Mouse (Mus musculus) liver, embryonic 13.5 days (tissue): Measurements from ENCODE around the gene Rassf5. TPM values are rescaled to one million over a fixed set of nuclear protein-coding genes. Genes with fewer than 3 reads are reported as not detected.

ENCODE experiments used
- ATAC-seq: fragments of 200-750 bp; cut with Nextera tagmentation; 2 replicates; pipeline ENCODE4 v1.8.0; 2017; ENCODE audit warnings: low read depth, mild to moderate bottlenecking, moderate number of reproducible peaks, moderate library complexity
- DNase-seq: peaks from one replicate; pipeline ENCODE4 v3.0.0; 2022
- H3K27ac ChIP-seq: fragments of 300-500 bp; sonication (generic); 2 replicates; pipeline ENCODE4 v1.5.1; 2015; ENCODE audit warnings: moderate library complexity, mild to moderate bottlenecking, inconsistent platforms
- H3K27me3 ChIP-seq: fragments of 300-500 bp; sonication (generic); 2 replicates; pipeline ENCODE4 v1.6.1; 2015; ENCODE audit warnings: mild to moderate bottlenecking, inconsistent platforms
- H3K36me3 ChIP-seq: fragments of 300-500 bp; sonication (generic); 2 replicates; pipeline ENCODE4 v1.6.1; 2015; ENCODE audit warnings: mild to moderate bottlenecking, inconsistent platforms
- H3K4me1 ChIP-seq: fragments of 300-500 bp; sonication (generic); replicated peaks from 2 replicates; pipeline ENCODE4 v1.6.1; 2015; ENCODE audit warnings: inconsistent platforms
- H3K4me2 ChIP-seq: fragments of 300-500 bp; sonication (generic); 2 replicates; pipeline ENCODE4 v1.6.1; 2015; ENCODE audit warnings: inconsistent platforms, mild to moderate bottlenecking, moderate library complexity
- H3K4me3 ChIP-seq: fragments of 300-500 bp; sonication (generic); replicated peaks from 2 replicates; pipeline ENCODE4 v1.5.1; 2015; ENCODE audit warnings: mild to moderate bottlenecking, inconsistent platforms
- H3K9ac ChIP-seq: fragments of 300-500 bp; sonication (generic); 2 replicates; pipeline ENCODE4 v1.6.1; 2015; ENCODE audit warnings: mild to moderate bottlenecking, inconsistent platforms
- H3K9me3 ChIP-seq: fragments of 300-500 bp; sonication (generic); replicated peaks from 2 replicates; pipeline ENCODE4 v1.6.1; 2016; ENCODE audit warnings: inconsistent platforms
- WGBS: fragments of 180-500 bp; shearing (Covaris S2); methylation state at CpG from one replicate; pipeline ENCODE4 v1.1.7; 2015; ENCODE audit not compliant: insufficient replicate concordance; 5-methylcytosine and 5-hydroxymethylcytosine counted together
- polyA plus RNA-seq: library from polyadenylated mRNA; unstranded; fragments of >200 nt; fragmentation: Nextera tagmentation; extraction: Ambion mirVana; gene quantifications from 2 replicates; pipeline ENCODE4 v1.2.1, GENCODE M21; 2015

The Rassf5 gene
- 3.9 and 4.7 TPM in 2 replicates for polyA plus RNA-seq

GRCm38 (mm10) chr1:131245089-131245856 lies at the start of gene Rassf5:
Gene Rassf5, minus strand, starts transcription at chr1:131245258.
- Histone ChIP-seq H3K4me2 (peak within 1 kb of the TSS; percentile 69), H3K4me1 (peaks cover 37% of the 10 kb centered on the region), H3K27me3 (peaks cover 87% of the 10 kb centered on the region), H3K27ac (no peak within 1 kb of the TSS), H3K36me3 (no peaks in the 10 kb centered on the region), H3K9ac (peak within 1 kb of the TSS; percentile 54), H3K9me3 (no peaks in the 10 kb centered on the region), H3K4me3 (peak within 1 kb of the TSS; percentile 56)
- WGBS = under 1% methylated on average over 59 of the region's 60 CpGs
- peak; percentile 55 for ATAC-seq
- DNase-seq = no peak

GRCm38 (mm10) chr1:131293922-131294250 lies 48.8 kb upstream of the Rassf5 start:
- no peaks in the 10 kb centered on the region for H3K4me1 ChIP-seq
- no peak for ATAC-seq
- no peak overlapping the region for H3K9ac ChIP-seq
- no peak for DNase-seq
- H3K4me3 ChIP-seq = no peak overlapping the region
- no peaks in the 10 kb centered on the region for H3K9me3 ChIP-seq
- H3K4me2 ChIP-seq = no peak overlapping the region
- H3K36me3 ChIP-seq = peaks cover 34% of the 10 kb centered on the region
- no peaks in the 10 kb centered on the region for H3K27me3 ChIP-seq
- no peak overlapping the region for H3K27ac ChIP-seq
- WGBS = 78% methylated on average over 2 of the region's 2 CpGs

GRCm38 (mm10) chr1:131293221-131293921 lies 48.3 kb upstream of the Rassf5 start:
- no peak for DNase-seq
- Histone ChIP-seq H3K4me1 (no peaks in the 10 kb centered on the region), H3K27me3 (no peaks in the 10 kb centered on the region), H3K9me3 (no peaks in the 10 kb centered on the region), H3K27ac (no peak overlapping the region), H3K4me3 (no peak overlapping the region), H3K4me2 (no peak overlapping the region), H3K36me3 (peaks cover 32% of the 10 kb centered on the region), H3K9ac (no peak overlapping the region)
- 70% methylated on average over 4 of the region's 4 CpGs for WGBS
- ATAC-seq = no peak

GRCm38 (mm10) chr1:131290648-131291047 lies 45.6 kb upstream of the Rassf5 start:
- Histone ChIP-seq H3K9me3 (no peaks in the 10 kb centered on the region), H3K4me3 (no peak overlapping the region), H3K4me1 (peaks cover 6% of the 10 kb centered on the region; the same call in 1 of the 2 replicates), H3K4me2 (no peak overlapping the region), H3K27ac (no peak overlapping the region), H3K36me3 (peaks cover 16% of the 10 kb centered on the region), H3K9ac (no peak overlapping the region), H3K27me3 (no peaks in the 10 kb centered on the region)
- DNase-seq (no peak), ATAC-seq (no peak)
- 34% methylated on average over 2 of the region's 2 CpGs for WGBS

- no peak for ATAC-seq
- no peaks in the 10 kb centered on the region for H3K27me3 ChIP-seq
- no peak for DNase-seq
- 76% methylated on average over 6 of the region's 6 CpGs for WGBS
- no peak overlapping the region for H3K4me2 ChIP-seq
- no peak overlapping the region for H3K4me3 ChIP-seq
- H3K4me1 ChIP-seq = peaks cover 6% of the 10 kb centered on the region; the same call in 1 of the 2 replicates
- peaks cover 8% of the 10 kb centered on the region; the same call in 1 of the 2 replicates for H3K36me3 ChIP-seq
- no peaks in the 10 kb centered on the region for H3K9me3 ChIP-seq
- H3K27ac ChIP-seq = no peak overlapping the region
- no peak overlapping the region for H3K9ac ChIP-seq
These were observed 43.9 kb upstream of the Rassf5 start for GRCm38 (mm10) chr1:131288938-131289337.

GRCm38 (mm10) chr1:131287267-131287666 lies 42.2 kb upstream of the Rassf5 start:
- H3K27ac ChIP-seq = no peak overlapping the region
- no peak overlapping the region for H3K9ac ChIP-seq
- H3K4me1 ChIP-seq = peaks cover 6% of the 10 kb centered on the region; the same call in 1 of the 2 replicates
- H3K4me2 ChIP-seq = no peak overlapping the region
- H3K9me3 ChIP-seq = no peaks in the 10 kb centered on the region
- DNase-seq = no peak
- no peak for ATAC-seq
- peaks cover 6% of the 10 kb centered on the region; the same call in 1 of the 2 replicates for H3K36me3 ChIP-seq
- no peak overlapping the region for H3K4me3 ChIP-seq
- no peaks in the 10 kb centered on the region for H3K27me3 ChIP-seq
- 44% methylated on average over 2 of the region's 2 CpGs for WGBS

GRCm38 (mm10) chr1:131286803-131287202 lies 41.7 kb upstream of the Rassf5 start:
- no peak overlapping the region for H3K27ac ChIP-seq
- ATAC-seq = no peak
- no peak for DNase-seq

GRCm38 (mm10) chr1:131284616-131285015 lies 39.6 kb upstream of the Rassf5 start:
- H3K4me1 ChIP-seq = peaks cover 16% of the 10 kb centered on the region
- no peak for ATAC-seq
- H3K27ac ChIP-seq = no peak overlapping the region
- 60% methylated on average over 4 of the region's 4 CpGs for WGBS
- H3K9ac ChIP-seq = no peak overlapping the region
- no peak for DNase-seq
- H3K27me3 ChIP-seq = no peaks in the 10 kb centered on the region
- no peaks in the 10 kb centered on the region for H3K9me3 ChIP-seq
- peaks cover 6% of the 10 kb centered on the region; the same call in 1 of the 2 replicates for H3K36me3 ChIP-seq
- H3K4me3 ChIP-seq = no peak overlapping the region
- H3K4me2 ChIP-seq = no peak overlapping the region

More at GRCm38 (mm10) chr1:131286803-131287202, 41.7 kb upstream of the Rassf5 start:
- Histone ChIP-seq H3K4me2 (no peak overlapping the region), H3K4me1 (peaks cover 6% of the 10 kb centered on the region; the same call in 1 of the 2 replicates), H3K9ac (no peak overlapping the region), H3K27me3 (no peaks in the 10 kb centered on the region), H3K9me3 (no peaks in the 10 kb centered on the region), H3K4me3 (no peak overlapping the region), H3K36me3 (peaks cover 6% of the 10 kb centered on the region; the same call in 1 of the 2 replicates)
- whole genome bisulfite sequencing = 46% methylated on average over 5 of the region's 5 CpGs

- Histone ChIP-seq H3K4me1 (peaks cover 20% of the 10 kb centered on the region), H3K4me3 (no peak overlapping the region), H3K9ac (no peak overlapping the region), H3K9me3 (no peaks in the 10 kb centered on the region), H3K27me3 (no peaks in the 10 kb centered on the region), H3K27ac (no peak overlapping the region), H3K36me3 (peaks cover 2% of the 10 kb centered on the region; the same call in 1 of the 2 replicates), H3K4me2 (no peak overlapping the region)
- ATAC-seq (no peak), DNase-seq (no peak)
- WGBS = 86% methylated on average over 1 of the region's 1 CpGs
These were observed 39.1 kb upstream of the Rassf5 start for GRCm38 (mm10) chr1:131284167-131284566.

- Histone ChIP-seq H3K27ac (no peak overlapping the region), H3K4me3 (no peak overlapping the region), H3K36me3 (0 out of 2 replicates have a peak, but pooled peaks cover 2% of the 10 kb centered on the region), H3K4me2 (no peak overlapping the region), H3K9ac (no peak overlapping the region), H3K4me1 (peaks cover 24% of the 10 kb centered on the region), H3K27me3 (no peaks in the 10 kb centered on the region), H3K9me3 (no peaks in the 10 kb centered on the region)
- ATAC-seq (no peak), DNase-seq (no peak)
- 50% methylated on average over 4 of the region's 4 CpGs for WGBS
These were observed 36.7 kb upstream of the Rassf5 start for GRCm38 (mm10) chr1:131281731-131282130.

GRCm38 (mm10) chr1:131280280-131280679 lies 35.2 kb upstream of the Rassf5 start:
- ATAC-seq = no peak
- WGBS = 38% methylated on average over 3 of the region's 3 CpGs
- no peak overlapping the region for H3K4me3 ChIP-seq
- H3K4me2 ChIP-seq = no peak overlapping the region
- no peak overlapping the region for H3K9ac ChIP-seq
- H3K36me3 ChIP-seq = no peaks in the 10 kb centered on the region
- H3K27me3 ChIP-seq = no peaks in the 10 kb centered on the region
- H3K9me3 ChIP-seq = no peaks in the 10 kb centered on the region
- no peak for DNase-seq
- H3K4me1 ChIP-seq = peaks cover 24% of the 10 kb centered on the region
- H3K27ac ChIP-seq = no peak overlapping the region
